Mouse (Mus musculus): ENCODE results near the gene Csrnp3. TPM values are rescaled to one million over a fixed set of nuclear protein-coding genes. Genes with fewer than 3 reads are reported as not detected.

Csrnp3 gene
- total and polyA plus RNA-seq, 3 experiments = not detected

DNA sequence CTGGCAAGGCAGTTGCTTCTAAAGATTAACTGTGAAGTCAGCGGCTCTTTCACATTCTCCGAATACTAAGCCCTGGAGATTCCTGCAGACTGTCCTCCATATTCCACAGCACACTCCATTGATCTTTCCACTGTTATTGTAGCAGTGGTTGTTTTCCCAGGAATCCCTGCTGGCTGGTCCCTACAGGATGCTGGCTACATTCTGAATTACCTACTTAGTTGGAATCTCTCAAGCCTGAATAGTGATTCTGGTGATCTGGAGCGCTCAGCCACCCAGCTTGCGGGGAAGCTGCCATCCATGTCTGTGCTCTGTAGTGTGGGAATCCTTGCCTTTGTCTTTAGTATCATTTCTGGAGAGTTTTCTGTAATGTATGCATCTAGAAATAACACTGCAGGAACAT, 51.5 kb downstream of the Csrnp3 start:
- Histone ChIP-seq H3K27me3 (ENCODE audit: control insufficient read depth in 1 of 2, insufficient read depth in 2 of 2, low read length in 2 of 2) (no peaks in the 10 kb centered on the region), H3K9me3 (replicated peaks; ENCODE audit: insufficient read depth, low read length) (no peaks in the 10 kb centered on the region), H3K27ac (ENCODE audit: control insufficient read depth, low read depth, low read length) (no peak overlapping the region), H3K4me3 (ENCODE audit: control insufficient read depth in 1 of 2, insufficient read depth in 1 of 2, low read depth in 2 of 2, low read length in 2 of 2) (no peak overlapping the region), H3K79me2 (ENCODE audit: control insufficient read depth, insufficient read depth, low read length, poor library complexity) (no peaks in the 10 kb centered on the region), H3K9ac (ENCODE audit: control insufficient read depth, low read depth, low read length, poor library complexity, severe bottlenecking) (no peak overlapping the region), H3K36me3 (ENCODE audit: control insufficient read depth in 1 of 2, insufficient read depth in 2 of 2, low read length in 2 of 2) (no peaks in the 10 kb centered on the region), H3K4me1 (ENCODE audit: control insufficient read depth in 1 of 2, insufficient read depth in 2 of 2, low read length in 2 of 2) (no peaks in the 10 kb centered on the region)
- DNase-seq (ENCODE audit: low read depth, low spot score) = no peak
- TF ChIP-seq ZKSCAN1 (IDR thresholded peaks at IDR 0.05; ENCODE audit: low read depth, low read length) (no peak), POLR2AphosphoS2 (IDR thresholded peaks at IDR 0.05; ENCODE audit: low read length) (no peak)

DNA sequence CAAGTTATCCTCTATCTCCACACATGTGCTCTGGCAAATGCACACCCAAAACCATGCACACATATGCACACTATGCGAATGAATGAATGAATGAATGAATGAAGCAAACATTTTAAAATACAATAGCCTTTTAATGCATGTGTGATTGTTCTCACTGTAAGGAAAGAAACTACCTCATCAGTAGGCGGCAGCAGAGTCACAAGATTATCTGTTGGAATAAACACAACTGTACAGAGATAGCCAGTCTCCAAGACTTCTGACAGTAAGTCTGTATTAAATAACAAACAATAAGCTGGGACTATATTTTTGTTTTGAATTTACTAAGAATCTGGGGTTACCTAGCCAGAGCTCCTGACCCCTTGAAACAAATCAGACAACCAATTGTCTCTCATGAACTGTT, 53.9 kb downstream of the Csrnp3 start:
- no peaks in the 10 kb centered on the region for H3K9me3 ChIP-seq (replicated peaks; ENCODE audit: insufficient read depth, low read length)

DNA sequence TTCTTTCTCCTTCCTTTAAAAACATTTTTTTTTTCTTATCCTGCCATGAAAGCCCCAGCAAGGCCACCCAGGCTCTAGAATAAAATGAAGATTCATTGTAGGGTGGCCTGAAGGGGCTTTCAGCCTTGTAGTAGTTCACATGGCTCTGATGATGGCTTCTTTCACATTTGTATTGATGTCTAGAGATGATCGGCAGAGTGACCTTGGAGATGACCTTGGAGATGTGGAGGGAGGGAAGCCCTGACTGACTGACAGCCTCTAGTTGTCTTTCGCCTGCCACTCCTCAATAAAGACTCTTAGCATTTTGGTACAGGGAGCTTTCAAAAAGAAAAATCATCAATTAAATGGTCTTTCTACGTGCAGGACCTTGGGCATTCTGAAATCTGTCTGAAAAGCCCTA, 63.0 kb downstream of the Csrnp3 start:
- H3K9me3 ChIP-seq (replicated peaks; ENCODE audit: insufficient read depth, low read length) = no peaks in the 10 kb centered on the region
- no peak overlapping the region for H3K9ac ChIP-seq (ENCODE audit: control insufficient read depth, low read depth, low read length, poor library complexity, severe bottlenecking)
- H3K4me3 ChIP-seq (ENCODE audit: control insufficient read depth in 1 of 2, insufficient read depth in 1 of 2, low read depth in 2 of 2, low read length in 2 of 2) = no peak overlapping the region
- TF ChIP-seq JUND (IDR thresholded peaks at IDR 0.05; ENCODE audit: low read depth, low read length) = no peak
- DNase-seq (ENCODE audit: low read depth, low spot score) = no peak
- no peaks in the 10 kb centered on the region for H3K79me2 ChIP-seq (ENCODE audit: control insufficient read depth, insufficient read depth, low read length, poor library complexity)
- H3K4me1 ChIP-seq (ENCODE audit: control insufficient read depth in 1 of 2, insufficient read depth in 2 of 2, low read length in 2 of 2) = no peaks in the 10 kb centered on the region
- no peak overlapping the region for H3K27ac ChIP-seq (ENCODE audit: control insufficient read depth, low read depth, low read length)
- no peaks in the 10 kb centered on the region for H3K36me3 ChIP-seq (ENCODE audit: control insufficient read depth in 1 of 2, insufficient read depth in 2 of 2, low read length in 2 of 2)
- H3K27me3 ChIP-seq (ENCODE audit: control insufficient read depth in 1 of 2, insufficient read depth in 2 of 2, low read length in 2 of 2) = no peaks in the 10 kb centered on the region

More for the DNA sequence above, 53.9 kb downstream of the Csrnp3 start:
- Histone ChIP-seq H3K36me3 (ENCODE audit: control insufficient read depth in 1 of 2, insufficient read depth in 2 of 2, low read length in 2 of 2) (no peaks in the 10 kb centered on the region), H3K4me1 (ENCODE audit: control insufficient read depth in 1 of 2, insufficient read depth in 2 of 2, low read length in 2 of 2) (no peaks in the 10 kb centered on the region), H3K79me2 (ENCODE audit: control insufficient read depth, insufficient read depth, low read length, poor library complexity) (no peaks in the 10 kb centered on the region), H3K9ac (ENCODE audit: control insufficient read depth, low read depth, low read length, poor library complexity, severe bottlenecking) (no peak overlapping the region), H3K4me3 (ENCODE audit: control insufficient read depth in 1 of 2, insufficient read depth in 1 of 2, low read depth in 2 of 2, low read length in 2 of 2) (no peak overlapping the region), H3K27ac (ENCODE audit: control insufficient read depth, low read depth, low read length) (no peak overlapping the region), H3K27me3 (ENCODE audit: control insufficient read depth in 1 of 2, insufficient read depth in 2 of 2, low read length in 2 of 2) (no peaks in the 10 kb centered on the region)
- DNase-seq (ENCODE audit: low read depth, low spot score) = no peak
- no peak for TF ChIP-seq NRF1 (IDR thresholded peaks at IDR 0.05; ENCODE audit: insufficient read depth, low read depth, low read length, poor library complexity, severe bottlenecking)
- no peak for TF ChIP-seq JUND (IDR thresholded peaks at IDR 0.05; ENCODE audit: low read depth, low read length)
- no peak for TF ChIP-seq POLR2AphosphoS5 (IDR thresholded peaks at IDR 0.05; ENCODE audit: borderline replicate concordance, low read depth, low read length)
- no peak for TF ChIP-seq RAD21 (IDR thresholded peaks at IDR 0.05; ENCODE audit: low read depth, low read length)

DNA sequence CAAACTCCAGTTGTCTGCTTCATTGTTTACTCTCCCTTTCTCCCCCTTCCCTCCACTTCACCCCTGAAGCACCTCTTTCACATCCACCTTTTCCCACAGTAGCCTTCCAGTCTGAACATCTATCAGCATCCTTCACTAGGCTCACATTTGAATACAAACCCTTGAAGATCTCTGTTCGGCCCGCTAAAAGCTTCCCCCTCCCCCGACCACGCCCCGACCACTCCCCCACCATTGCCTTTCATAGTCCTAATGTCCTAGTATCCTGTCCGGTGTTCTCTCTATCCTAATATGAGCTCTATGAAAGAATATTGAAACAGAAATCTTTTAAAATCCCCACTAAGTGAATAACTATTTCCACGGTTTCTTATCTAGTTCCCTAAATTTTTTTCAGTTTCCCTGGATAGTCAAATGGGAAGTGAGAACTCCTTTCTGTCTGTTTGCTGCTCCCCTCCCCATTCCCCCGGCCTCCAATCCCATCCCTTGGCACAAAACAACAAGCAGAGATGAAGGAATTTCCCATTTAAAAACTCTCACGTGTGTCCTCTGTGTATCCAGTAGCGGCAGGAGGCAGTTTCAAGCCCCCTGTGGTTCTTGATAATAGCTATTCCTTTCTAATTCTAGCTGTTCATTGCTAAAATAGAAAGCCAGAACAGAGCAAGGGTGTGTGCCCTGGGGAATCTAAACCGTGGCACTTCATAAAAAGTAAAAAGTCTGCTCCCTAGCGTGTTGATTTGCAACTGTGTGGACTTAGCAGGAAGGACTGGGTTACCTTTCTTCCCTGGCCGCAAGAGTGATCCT, 64.4 kb downstream of the Csrnp3 start:
- Histone ChIP-seq H3K36me3 (ENCODE audit: control insufficient read depth in 1 of 2, insufficient read depth in 2 of 2, low read length in 2 of 2) (no peaks in the 10 kb centered on the region), H3K4me3 (ENCODE audit: control insufficient read depth in 1 of 2, insufficient read depth in 1 of 2, low read depth in 2 of 2, low read length in 2 of 2) (no peak overlapping the region), H3K4me1 (ENCODE audit: control insufficient read depth in 1 of 2, insufficient read depth in 2 of 2, low read length in 2 of 2) (no peaks in the 10 kb centered on the region), H3K9ac (ENCODE audit: control insufficient read depth, low read depth, low read length, poor library complexity, severe bottlenecking) (no peak overlapping the region), H3K27me3 (ENCODE audit: control insufficient read depth in 1 of 2, insufficient read depth in 2 of 2, low read length in 2 of 2) (no peaks in the 10 kb centered on the region), H3K9me3 (replicated peaks; ENCODE audit: insufficient read depth, low read length) (no peaks in the 10 kb centered on the region), H3K27ac (ENCODE audit: control insufficient read depth, low read depth, low read length) (no peak overlapping the region), H3K79me2 (ENCODE audit: control insufficient read depth, insufficient read depth, low read length, poor library complexity) (no peaks in the 10 kb centered on the region)
- no peak for TF ChIP-seq NELFE (IDR thresholded peaks at IDR 0.05; ENCODE audit: low read depth, low read length)
- TF ChIP-seq GATA1 (IDR thresholded peaks at IDR 0.05; ENCODE audit: low read depth, low read length) = no peak
- no peak for TF ChIP-seq CHD2 (IDR thresholded peaks at IDR 0.05; ENCODE audit: low read length)
- TF ChIP-seq ZKSCAN1 (IDR thresholded peaks at IDR 0.05; ENCODE audit: low read depth, low read length) = no peak
- no peak for TF ChIP-seq TAL1 (IDR thresholded peaks at IDR 0.05; ENCODE audit: low read length)
- no peak for TF ChIP-seq EP300 (IDR thresholded peaks at IDR 0.05; ENCODE audit: low read depth in 1 of 2, low read length in 2 of 2)
- no peak for TF ChIP-seq E2F4 (IDR thresholded peaks at IDR 0.05; ENCODE audit: borderline replicate concordance, low read depth, low read length)
- DNase-seq (ENCODE audit: low read depth, low spot score) = no peak
